Mouse (Mus musculus): ENCODE measurements around the gene Angptl6. TPM values are rescaled to one million over a fixed set of nuclear protein-coding genes. Genes with fewer than 3 reads are reported as not detected.

Angptl6 gene
- polyA plus RNA-seq, 1 experiment, result 3.6 TPM

GRCm38 (mm10) chr9:20873521-20873920 is 6.0 kb downstream of the Angptl6 start:
- Histone ChIP-seq H3K4me1 (ENCODE audit: control insufficient read depth, insufficient read depth, low read length) (no peaks in the 10 kb centered on the region), H3K4me3 (ENCODE audit: insufficient read depth, low read depth, low read length) (no peak overlapping the region), H3K27me3 (replicated peaks; ENCODE audit: control insufficient read depth, insufficient read depth, low read length) (no peaks in the 10 kb centered on the region), H3K36me3 (ENCODE audit: control insufficient read depth, insufficient read depth, low read length) (no peaks in the 10 kb centered on the region), H3K27ac (ENCODE audit: insufficient read depth, low read depth, low read length) (no peak overlapping the region)
- TF ChIP-seq CTCF (conservative IDR thresholded peaks at IDR 0.05; ENCODE audit: insufficient read depth, insufficient read length, low read depth, low read length) (no peak), POLR2A (IDR thresholded peaks at IDR 0.05; ENCODE audit: low read depth, low read length) (no peak)
- WGBS, result 85% methylated on average over 12 of the region's 12 CpGs
- no peak for DNase-seq

GRCm38 (mm10) chr9:20872991-20873390 is 6.5 kb downstream of the Angptl6 start:
- no peak for DNase-seq
- Histone ChIP-seq H3K4me1 (ENCODE audit: control insufficient read depth, insufficient read depth, low read length) (no peaks in the 10 kb centered on the region), H3K27me3 (replicated peaks; ENCODE audit: control insufficient read depth, insufficient read depth, low read length) (no peaks in the 10 kb centered on the region), H3K36me3 (ENCODE audit: control insufficient read depth, insufficient read depth, low read length) (no peaks in the 10 kb centered on the region), H3K4me3 (ENCODE audit: insufficient read depth, low read depth, low read length) (no peak overlapping the region), H3K27ac (ENCODE audit: insufficient read depth, low read depth, low read length) (no peak overlapping the region)
- WGBS, result 90% methylated on average over 10 of the region's 10 CpGs
- TF ChIP-seq POLR2A (IDR thresholded peaks at IDR 0.05; ENCODE audit: low read depth, low read length), result no peak
- no peak for TF ChIP-seq CTCF (conservative IDR thresholded peaks at IDR 0.05; ENCODE audit: insufficient read depth, insufficient read length, low read depth, low read length)

- H3K27ac ChIP-seq (ENCODE audit: insufficient read depth, low read depth, low read length), result no peak overlapping the region
- TF ChIP-seq CTCF (conservative IDR thresholded peaks at IDR 0.05; ENCODE audit: insufficient read depth, insufficient read length, low read depth, low read length) (peak; percentile 21; the same call in 1 of the 2 replicates), POLR2A (IDR thresholded peaks at IDR 0.05; ENCODE audit: low read depth, low read length) (no peak)
- H3K27me3 ChIP-seq (replicated peaks; ENCODE audit: control insufficient read depth, insufficient read depth, low read length), result no peaks in the 10 kb centered on the region
- no peaks in the 10 kb centered on the region for H3K36me3 ChIP-seq (ENCODE audit: control insufficient read depth, insufficient read depth, low read length)
- WGBS, result 86% methylated on average over 12 of the region's 12 CpGs
- H3K4me1 ChIP-seq (ENCODE audit: control insufficient read depth, insufficient read depth, low read length), result no peaks in the 10 kb centered on the region
- no peak overlapping the region for H3K4me3 ChIP-seq (ENCODE audit: insufficient read depth, low read depth, low read length)
- DNase-seq, result no peak
These were observed 9.0 kb downstream of the Angptl6 start for GRCm38 (mm10) chr9:20870211-20871173.

- no peak overlapping the region for H3K27ac ChIP-seq (ENCODE audit: insufficient read depth, low read depth, low read length)
- H3K27me3 ChIP-seq (replicated peaks; ENCODE audit: control insufficient read depth, insufficient read depth, low read length), result no peaks in the 10 kb centered on the region
- WGBS, result 8% methylated on average over 19 of the region's 19 CpGs
These were observed 10.3 kb downstream of the Angptl6 start for GRCm38 (mm10) chr9:20869246-20869645.

GRCm38 (mm10) chr9:20868448-20869001 is 11.0 kb downstream of the Angptl6 start, which contains the start of gene A230050P20Rik:
A230050P20Rik (plus strand) TSS chr9:20868642.
- 5% methylated on average over 53 of the region's 53 CpGs for WGBS
- no peaks in the 10 kb centered on the region for H3K27me3 ChIP-seq (replicated peaks; ENCODE audit: control insufficient read depth, insufficient read depth, low read length)
- H3K4me1 ChIP-seq (ENCODE audit: control insufficient read depth, insufficient read depth, low read length), result no peaks in the 10 kb centered on the region
- no peaks in the 10 kb centered on the region for H3K36me3 ChIP-seq (ENCODE audit: control insufficient read depth, insufficient read depth, low read length)
- TF ChIP-seq POLR2A (IDR thresholded peaks at IDR 0.05; ENCODE audit: low read depth, low read length) (no peak), CTCF (conservative IDR thresholded peaks at IDR 0.05; ENCODE audit: insufficient read depth, insufficient read length, low read depth, low read length) (no peak)
- DNase-seq, result peak; percentile 62
- H3K27ac ChIP-seq (ENCODE audit: insufficient read depth, low read depth, low read length), result no peak within 1 kb of the TSS
- H3K4me3 ChIP-seq (ENCODE audit: insufficient read depth, low read depth, low read length), result peak within 1 kb of the TSS; percentile 73

More at GRCm38 (mm10) chr9:20869246-20869645, 10.3 kb downstream of the Angptl6 start:
- Histone ChIP-seq H3K4me1 (ENCODE audit: control insufficient read depth, insufficient read depth, low read length) (no peaks in the 10 kb centered on the region), H3K4me3 (ENCODE audit: insufficient read depth, low read depth, low read length) (peak overlapping the region; percentile 73), H3K36me3 (ENCODE audit: control insufficient read depth, insufficient read depth, low read length) (no peaks in the 10 kb centered on the region)
- TF ChIP-seq POLR2A (IDR thresholded peaks at IDR 0.05; ENCODE audit: low read depth, low read length), result no peak
- no peak for TF ChIP-seq CTCF (conservative IDR thresholded peaks at IDR 0.05; ENCODE audit: insufficient read depth, insufficient read length, low read depth, low read length)
- no peak for DNase-seq

GRCm38 (mm10) chr9:20866879-20867278 is 12.6 kb downstream of the Angptl6 start:
- H3K27ac ChIP-seq (ENCODE audit: insufficient read depth, low read depth, low read length), result no peak overlapping the region
- WGBS, result 51% methylated on average over 3 of the region's 3 CpGs
- no peak for TF ChIP-seq CTCF (conservative IDR thresholded peaks at IDR 0.05; ENCODE audit: insufficient read depth, insufficient read length, low read depth, low read length)
- no peak for TF ChIP-seq POLR2A (IDR thresholded peaks at IDR 0.05; ENCODE audit: low read depth, low read length)
- H3K4me1 ChIP-seq (ENCODE audit: control insufficient read depth, insufficient read depth, low read length), result no peaks in the 10 kb centered on the region
- H3K4me3 ChIP-seq (ENCODE audit: insufficient read depth, low read depth, low read length), result no peak overlapping the region
- H3K36me3 ChIP-seq (ENCODE audit: control insufficient read depth, insufficient read depth, low read length), result no peaks in the 10 kb centered on the region
- no peaks in the 10 kb centered on the region for H3K27me3 ChIP-seq (replicated peaks; ENCODE audit: control insufficient read depth, insufficient read depth, low read length)
- no peak for DNase-seq

GRCm38 (mm10) chr9:20862225-20862624 is 17.3 kb downstream of the Angptl6 start:
- Histone ChIP-seq H3K27me3 (replicated peaks; ENCODE audit: control insufficient read depth, insufficient read depth, low read length) (no peaks in the 10 kb centered on the region), H3K4me1 (ENCODE audit: control insufficient read depth, insufficient read depth, low read length) (no peaks in the 10 kb centered on the region), H3K27ac (ENCODE audit: insufficient read depth, low read depth, low read length) (no peak overlapping the region), H3K4me3 (ENCODE audit: insufficient read depth, low read depth, low read length) (no peak overlapping the region), H3K36me3 (ENCODE audit: control insufficient read depth, insufficient read depth, low read length) (no peaks in the 10 kb centered on the region)
- no peak for DNase-seq
- TF ChIP-seq CTCF (conservative IDR thresholded peaks at IDR 0.05; ENCODE audit: insufficient read depth, insufficient read length, low read depth, low read length) (no peak), POLR2A (IDR thresholded peaks at IDR 0.05; ENCODE audit: low read depth, low read length) (no peak)
- 36% methylated on average over 4 of the region's 4 CpGs for WGBS

Measured in kidney, adult 2 months (tissue).